Mouse (Mus musculus): ENCODE measurements around the gene Hcn2. TPM values are rescaled to one million over a fixed set of nuclear protein-coding genes. Genes with fewer than 3 reads are reported as not detected.

The Hcn2 gene
- total RNA-seq, 2 experiments from 2014 or later: 0.72 to 0.79 TPM

DNA sequence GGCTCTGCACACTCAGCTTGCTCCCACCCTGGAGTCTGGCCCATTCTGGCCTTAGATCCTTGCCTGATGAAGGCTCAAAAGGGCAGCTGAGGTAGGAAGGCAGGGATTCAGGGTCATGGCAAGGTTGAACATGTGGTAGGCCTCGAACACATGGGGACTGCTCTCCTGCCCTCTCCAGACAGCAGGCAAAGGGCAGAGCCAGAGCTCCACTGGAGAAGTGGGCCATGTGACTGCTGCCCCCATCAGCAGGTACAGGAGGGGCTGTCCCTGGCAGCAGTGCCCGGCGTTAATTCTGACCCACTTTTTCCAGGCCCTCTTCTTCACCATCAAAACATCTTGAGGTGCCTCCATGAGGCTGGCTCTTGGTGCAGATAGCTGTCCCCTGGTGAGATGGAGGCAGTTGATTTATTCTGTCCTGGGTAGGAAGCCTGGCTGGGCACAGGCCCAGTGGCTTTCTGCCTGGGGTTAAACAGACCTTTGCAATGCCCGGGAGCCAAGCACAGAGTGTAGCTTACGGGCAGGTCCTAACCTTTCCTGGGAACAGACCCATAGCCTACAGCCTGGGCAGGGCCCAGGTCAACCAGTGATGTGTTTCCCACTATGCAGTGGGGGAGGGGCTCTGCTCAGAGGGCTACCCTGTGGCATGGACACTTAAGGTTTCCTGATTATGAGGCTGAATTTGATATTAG lies 9.9 kb upstream of the Hcn2 start:
- intact Hi-C loops (cut with DNase I): no loop called here
- peak; percentile 63 to 71 for DNase-seq

DNA sequence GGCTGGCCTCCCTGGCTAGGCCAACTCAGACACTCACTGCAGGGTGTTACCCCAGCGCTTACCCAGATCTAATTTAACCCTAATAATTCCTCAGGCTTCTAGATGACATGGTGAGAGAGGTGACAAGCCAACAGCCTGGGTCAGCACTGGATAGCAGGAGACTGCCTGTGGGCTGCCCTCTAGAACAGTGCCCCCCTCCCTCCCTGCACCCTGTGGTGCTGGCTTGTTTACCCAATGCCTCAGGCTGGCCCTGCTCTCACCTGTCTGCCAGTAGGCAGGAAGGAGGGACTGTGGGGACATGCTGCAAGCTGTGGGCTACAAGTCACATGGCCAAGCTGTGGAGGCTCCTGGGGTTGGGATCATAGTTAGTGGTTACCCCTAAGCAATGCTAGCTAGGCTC lies 9.3 kb upstream of the Hcn2 start:
- no peak for DNase-seq
- intact Hi-C loops (cut with DNase I): no loop called here

DNA sequence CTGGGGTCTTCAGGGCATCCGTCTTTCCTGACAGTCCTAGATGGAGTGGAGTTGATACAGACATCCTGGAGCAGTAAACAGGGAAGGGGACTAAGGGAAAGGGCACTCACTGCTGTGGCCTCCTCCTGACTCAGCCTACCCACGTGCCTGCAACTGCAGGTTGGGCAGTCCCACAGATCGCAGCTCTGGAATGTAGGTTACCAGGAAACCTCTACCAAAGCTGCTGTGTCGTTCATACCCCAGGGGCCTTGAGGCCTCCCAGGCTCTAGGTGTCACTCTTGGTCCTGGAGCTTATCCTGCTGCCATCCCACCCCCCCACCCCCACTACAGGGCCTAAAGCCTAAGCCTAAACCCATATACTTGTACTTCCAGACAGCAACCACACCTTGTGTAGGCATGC lies 8.7 kb upstream of the Hcn2 start:
- no peak for DNase-seq
- intact Hi-C loops (cut with DNase I): no loop called here

DNA sequence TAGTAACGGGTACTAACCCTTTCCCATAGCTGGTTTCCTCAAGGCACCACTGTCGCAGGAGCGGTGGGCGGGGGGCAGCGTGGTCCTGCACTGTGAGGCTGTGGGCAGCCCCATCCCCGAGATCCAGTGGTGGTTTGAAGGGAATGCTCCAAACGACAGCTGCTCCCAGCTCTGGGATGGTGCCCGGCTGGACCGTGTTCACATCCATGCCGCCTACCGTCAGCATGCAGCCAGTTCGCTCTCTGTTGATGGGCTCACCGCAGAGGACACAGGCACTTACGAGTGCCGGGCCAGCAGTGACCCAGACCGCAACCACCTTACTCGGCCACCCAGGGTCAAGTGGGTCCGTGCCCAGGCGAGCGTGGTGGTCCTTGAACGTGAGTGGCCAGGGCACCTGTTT lies 7.8 kb upstream of the Hcn2 start:
- intact Hi-C loops (cut with DNase I): no loop called here
- peak in 1 of 2 experiments; percentile 23 for DNase-seq

DNA sequence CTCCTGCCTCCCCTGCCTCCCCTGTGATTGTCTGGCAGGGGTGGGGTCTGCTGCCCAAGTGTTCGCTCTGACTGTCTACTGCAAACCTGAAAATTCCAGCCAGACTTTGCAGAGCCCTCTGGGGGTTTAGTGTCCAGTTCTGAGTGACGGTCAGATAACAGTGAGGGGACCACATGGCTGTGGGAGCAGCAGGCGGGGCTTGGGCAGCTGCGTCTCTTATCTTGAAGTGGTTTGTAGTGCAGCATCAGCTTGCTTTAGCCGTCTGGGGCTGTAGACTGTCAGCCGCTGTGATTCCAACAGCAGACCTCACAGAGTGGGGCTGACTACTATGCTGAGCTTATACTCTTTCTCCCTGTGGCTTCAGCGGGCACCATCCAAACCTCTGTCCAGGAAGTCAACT lies 7.1 kb upstream of the Hcn2 start:
- intact Hi-C loops (cut with DNase I): no loop called here
- no peak for DNase-seq

DNA sequence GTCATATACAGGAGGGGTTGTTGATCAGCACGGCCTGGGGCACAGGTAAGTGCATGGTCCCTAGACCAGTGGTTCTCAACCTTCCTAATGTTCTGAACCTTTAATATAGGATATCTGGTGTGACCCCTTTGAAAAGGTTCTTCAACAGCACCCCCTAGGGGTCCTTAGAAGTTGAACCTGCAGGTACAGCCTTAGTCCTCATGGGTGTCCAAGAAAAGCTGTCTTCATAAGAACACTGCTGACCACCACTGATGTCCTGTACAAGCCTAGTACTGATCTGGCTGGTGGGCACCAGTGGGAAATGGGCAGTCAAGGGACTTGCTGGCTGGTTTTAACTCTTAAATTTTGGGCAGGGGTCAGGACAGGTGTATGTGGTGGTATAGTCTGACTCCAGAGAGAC lies 4.4 kb upstream of the Hcn2 start:
- intact Hi-C loops (cut with DNase I): no loop called here

DNA sequence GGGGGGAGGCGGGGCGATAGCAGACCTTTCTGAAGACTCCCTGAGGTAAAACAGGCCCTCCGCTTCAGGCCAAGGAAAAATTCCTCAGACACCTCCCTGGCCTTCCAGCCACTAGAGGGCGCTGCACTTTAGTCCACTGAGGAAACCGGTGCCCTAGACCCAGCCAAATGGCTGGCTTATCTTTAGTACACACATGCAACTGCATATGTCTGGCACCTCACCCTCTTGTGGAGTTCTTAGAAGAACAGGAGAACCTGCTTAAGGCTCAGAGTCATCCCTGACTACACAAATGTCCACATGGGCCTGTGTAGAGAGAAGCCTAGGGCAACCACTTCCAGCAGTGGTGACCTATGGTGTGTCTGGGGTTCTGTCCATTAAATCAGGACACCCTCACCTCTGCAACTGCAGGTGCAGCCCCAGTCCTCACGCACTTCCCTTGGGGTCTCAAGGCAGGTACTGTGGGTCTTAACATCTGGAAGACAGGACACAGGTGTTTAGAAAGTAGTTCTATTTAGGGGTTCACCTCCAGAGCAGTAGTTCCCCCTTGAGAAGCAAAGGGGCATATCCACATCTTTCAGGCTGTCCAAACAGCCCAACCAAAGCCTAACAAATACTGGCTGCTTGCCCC lies 3.8 kb upstream of the Hcn2 start:
- peak; percentile 63 to 74 for DNase-seq
- intact Hi-C loops (cut with DNase I): no loop called here

More for the DNA sequence above, 4.4 kb upstream of the Hcn2 start:
- no peak for DNase-seq

DNA sequence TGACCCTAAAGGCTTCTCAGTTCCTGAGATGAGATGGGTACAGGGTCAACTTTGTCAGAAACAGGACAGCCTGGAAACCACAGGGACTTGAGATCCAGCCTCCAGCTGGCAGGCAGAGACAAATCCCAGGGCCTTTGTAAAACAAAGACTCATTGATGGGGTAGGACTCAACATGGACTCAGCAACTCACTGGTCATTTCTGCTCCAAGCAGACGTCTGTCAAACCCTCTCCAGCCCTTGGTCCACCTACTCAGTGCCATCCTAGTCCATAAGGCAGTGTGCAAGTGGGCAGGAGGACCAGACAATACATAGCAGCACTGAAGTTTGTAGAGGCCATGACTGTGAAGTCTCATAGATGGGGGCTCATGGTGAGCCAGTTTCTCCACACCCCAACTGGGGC lies 3.3 kb upstream of the Hcn2 start:
- intact Hi-C loops (cut with DNase I): no loop called here

DNA sequence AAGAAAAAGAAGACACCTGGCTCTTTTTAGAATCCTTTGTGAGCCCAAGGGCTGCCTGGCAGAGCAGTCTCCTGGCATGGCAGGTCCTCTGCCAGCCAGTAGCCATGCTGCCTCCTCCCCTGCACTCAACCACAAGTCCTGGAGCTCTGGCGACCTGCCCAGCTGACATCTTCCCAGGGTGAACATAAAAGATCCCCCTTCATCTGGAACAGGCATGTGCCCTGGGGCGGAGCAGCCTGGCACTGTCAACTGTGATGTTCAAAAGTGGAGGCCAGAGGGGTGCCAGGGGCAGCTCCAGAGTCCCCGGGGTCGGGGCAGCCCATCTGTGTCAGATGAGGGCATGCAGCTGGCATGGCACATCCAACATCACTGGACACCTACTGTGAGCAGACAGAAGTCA lies 1.4 kb upstream of the Hcn2 start:
- DNase-seq: no peak
- intact Hi-C loops (cut with DNase I): no loop called here

More for the DNA sequence above, 3.3 kb upstream of the Hcn2 start:
- no peak for DNase-seq

DNA sequence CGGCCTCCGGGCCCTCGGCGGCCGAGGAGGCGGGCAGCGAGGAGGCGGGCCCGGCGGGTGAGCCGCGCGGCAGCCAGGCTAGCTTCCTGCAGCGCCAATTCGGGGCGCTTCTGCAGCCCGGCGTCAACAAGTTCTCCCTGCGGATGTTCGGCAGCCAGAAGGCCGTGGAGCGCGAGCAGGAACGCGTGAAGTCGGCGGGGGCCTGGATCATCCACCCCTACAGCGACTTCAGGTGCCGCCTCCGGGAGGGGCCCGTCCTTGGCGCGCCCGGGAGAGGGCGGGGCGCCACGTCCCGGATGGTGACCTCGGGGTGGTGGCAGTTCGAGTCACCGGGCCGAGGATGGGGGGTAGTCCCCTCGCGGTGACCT lies 538 bp downstream of the Hcn2 start:
- intact Hi-C loops (cut with DNase I): no loop called here
- DNase-seq: no peak

DNA sequence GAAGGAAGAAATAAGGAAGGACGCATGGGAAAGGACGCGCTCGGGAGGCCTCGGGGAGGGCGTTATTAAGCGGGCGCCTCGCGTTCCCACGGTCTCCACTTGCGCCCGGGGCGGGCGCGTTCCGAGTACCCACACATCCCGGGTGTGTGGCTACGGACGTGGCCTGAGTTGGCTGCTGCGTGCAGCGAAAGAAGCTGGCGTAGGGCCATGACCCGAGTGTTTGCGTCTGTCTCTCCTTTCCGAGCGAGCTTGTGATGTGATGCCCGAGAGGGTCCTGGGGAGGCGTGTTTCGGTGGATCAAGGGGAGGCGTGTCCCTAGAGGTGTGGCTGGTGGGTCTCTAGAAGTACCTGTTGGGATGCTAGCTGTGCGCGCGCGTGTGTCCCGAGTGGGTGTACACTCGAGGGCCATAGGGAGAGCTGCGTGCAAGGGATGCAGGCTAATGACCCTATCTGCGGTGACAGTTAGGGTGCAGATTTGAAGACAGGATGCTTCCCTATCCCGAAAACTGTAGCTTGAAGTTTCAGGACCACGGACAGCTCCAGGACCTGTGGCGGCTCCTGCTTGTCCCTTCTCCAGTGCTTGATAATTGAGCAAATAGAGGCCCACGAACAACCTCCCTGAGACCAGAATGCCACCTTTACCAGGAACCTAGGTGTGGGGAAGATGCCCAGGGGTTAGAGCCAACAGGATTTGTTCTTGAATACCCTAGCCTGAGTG lies 1.4 kb downstream of the Hcn2 start:
- peak; percentile 52 to 63 for DNase-seq
- intact Hi-C loops (cut with DNase I): no loop called here

DNA sequence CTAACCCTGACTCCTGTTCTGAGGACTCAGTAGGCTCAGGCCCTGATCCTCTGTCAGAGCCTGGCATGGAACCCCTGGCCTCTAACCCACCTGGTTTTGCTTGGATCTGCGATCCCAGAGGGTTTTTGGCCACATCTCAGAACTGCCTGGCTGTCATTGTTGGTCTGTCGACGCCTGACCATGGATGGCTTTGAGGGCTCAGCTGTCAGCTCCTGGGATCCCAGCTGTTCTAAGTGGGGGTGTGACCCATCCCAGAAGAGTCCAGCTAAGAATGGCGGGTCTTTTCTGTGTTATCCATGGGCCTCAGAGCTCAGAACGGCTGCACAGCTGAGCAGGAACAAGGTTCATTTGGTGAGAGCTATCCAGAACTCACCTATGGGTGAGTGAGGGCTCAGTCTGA lies 4.7 kb downstream of the Hcn2 start:
- DNase-seq: no peak

DNA sequence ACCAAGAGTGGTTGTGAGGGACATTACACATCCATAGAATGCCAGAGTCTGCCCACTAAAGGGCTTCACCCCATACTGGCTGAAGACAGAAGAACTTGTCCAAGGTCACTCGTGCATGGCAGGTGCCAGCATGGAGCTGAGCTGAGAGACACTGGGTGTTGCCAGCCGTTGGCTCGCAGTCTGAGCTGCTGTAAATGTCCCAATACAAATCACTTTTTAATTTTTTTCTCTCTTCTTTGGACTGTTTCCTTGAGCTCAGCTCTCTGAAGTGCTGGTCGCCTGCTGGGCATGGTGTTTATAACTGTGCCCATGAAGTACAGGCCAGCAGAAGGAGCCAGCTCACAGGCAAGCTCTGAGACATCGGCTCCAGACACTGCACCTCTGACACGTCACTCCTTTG lies 6.6 kb downstream of the Hcn2 start:
- intact Hi-C loops (cut with DNase I): no loop called here
- DNase-seq: no peak

More for the DNA sequence above, 4.7 kb downstream of the Hcn2 start:
- intact Hi-C loops (cut with DNase I): no loop called here

DNA sequence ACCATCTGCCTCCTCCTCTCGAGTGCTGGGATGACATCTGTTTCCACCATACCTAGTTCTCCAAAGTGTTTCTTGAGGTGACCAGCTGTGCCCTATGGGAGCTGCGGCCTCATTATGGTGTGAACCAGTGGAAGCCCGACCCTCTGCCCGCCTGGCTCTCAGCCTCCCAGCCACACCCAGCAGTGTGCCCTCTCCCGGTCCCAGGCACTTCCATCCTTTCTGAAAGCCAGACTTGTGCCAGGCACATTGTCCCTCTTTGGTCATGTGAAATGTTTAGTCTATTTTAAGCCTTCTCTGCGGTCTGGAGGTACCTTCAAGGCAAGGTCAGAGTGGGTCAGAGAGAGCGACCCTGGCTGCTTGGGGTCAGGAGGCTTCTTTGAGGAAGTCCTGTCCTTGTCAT lies 7.3 kb downstream of the Hcn2 start:
- intact Hi-C loops (cut with DNase I): no loop called here
- DNase-seq: no peak

DNA sequence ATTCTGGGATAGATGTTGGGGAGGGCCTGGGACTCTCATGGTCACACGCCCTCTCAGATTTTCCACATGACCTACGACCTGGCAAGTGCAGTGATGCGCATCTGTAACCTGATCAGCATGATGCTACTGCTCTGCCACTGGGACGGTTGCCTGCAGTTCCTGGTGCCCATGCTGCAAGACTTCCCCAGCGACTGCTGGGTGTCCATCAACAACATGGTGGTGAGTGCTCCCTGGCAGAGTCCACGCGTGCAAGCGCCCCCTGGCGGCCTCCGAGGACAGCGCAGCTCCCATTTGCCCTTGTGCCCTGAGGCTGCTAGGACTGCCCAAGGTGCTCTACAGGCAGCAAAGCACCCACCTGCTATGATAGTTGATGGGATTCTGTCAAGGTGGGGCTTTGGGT lies 9.7 kb downstream of the Hcn2 start:
- intact Hi-C loops (cut with DNase I): no loop called here
- peak; percentile 40 to 48 for DNase-seq

DNA sequence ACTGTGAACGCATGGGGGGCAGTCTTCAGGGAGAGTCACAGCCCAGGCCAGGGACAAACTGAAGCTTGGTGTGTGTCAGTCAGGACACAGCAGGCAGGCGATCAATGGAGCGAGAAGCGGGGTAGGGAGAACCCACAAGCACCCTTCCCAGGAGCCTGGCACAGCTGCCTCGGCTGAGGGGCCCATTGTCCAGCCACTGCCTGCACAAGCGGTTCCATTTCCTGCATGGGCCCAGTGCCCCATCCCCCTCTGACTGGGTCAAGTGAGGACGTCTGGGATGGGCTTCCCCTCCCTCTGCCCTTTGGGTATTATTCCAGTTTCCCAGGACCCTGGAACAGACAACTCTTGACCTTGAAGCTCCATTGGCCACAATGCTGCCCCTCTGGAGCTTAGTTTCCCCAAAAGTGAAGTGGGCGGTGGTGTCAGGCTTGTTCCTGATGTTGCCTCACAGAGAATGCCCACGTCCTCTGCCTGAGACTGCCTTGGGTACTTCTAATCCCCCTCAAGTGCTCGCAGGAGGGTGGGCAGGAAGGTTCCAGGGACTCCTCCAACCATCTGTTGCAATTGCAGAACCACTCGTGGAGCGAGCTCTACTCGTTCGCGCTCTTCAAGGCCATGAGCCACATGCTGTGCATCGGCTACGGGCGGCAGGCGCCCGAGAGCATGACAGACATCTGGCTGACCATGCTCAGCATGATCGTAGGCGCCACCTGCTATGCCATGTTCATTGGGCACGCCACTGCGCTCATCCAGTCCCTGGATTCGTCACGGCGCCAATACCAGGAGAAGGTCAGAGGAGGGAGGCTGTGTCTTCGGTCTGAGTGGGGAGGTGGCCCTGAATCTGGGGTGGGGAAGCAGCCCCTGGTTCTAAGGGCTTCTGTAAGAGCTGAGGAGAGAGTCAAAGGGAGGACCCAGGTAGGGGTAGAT lies 12.2 kb downstream of the Hcn2 start:
- intact Hi-C loops (cut with DNase I): no loop called here
- DNase-seq: no peak

DNA sequence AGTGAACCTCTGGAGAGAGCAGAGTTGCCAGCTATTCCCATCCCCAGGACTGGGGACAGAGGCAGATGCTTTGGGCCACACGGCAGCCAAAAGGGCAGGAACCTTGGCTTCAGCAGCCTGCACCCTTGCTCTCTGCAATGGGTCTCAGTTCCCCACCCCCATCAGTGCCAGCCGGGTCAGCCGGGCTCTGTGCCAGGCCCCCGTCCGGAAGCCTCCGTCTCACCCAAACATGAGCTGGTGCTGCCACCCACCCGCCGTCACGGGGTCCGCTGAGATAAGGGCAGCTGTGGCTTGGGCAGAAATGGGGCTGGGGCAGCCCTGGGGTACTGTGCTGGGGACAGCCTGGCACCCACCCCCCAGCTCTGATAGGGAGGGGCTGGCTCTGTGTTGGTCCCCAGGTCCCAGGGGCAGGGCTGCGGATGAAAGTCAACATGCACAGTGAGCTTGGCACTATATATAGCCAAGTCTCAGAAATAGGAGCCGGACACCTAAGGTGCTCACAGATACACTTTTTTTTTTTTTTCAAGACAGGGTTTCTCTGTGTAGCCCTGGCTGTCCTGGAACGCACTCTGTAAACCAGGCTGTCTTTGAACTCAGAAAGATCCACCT lies 13.0 kb downstream of the Hcn2 start:
- peak in 1 of 2 experiments; percentile 49 for DNase-seq
- intact Hi-C loops (cut with DNase I): no loop called here

DNA sequence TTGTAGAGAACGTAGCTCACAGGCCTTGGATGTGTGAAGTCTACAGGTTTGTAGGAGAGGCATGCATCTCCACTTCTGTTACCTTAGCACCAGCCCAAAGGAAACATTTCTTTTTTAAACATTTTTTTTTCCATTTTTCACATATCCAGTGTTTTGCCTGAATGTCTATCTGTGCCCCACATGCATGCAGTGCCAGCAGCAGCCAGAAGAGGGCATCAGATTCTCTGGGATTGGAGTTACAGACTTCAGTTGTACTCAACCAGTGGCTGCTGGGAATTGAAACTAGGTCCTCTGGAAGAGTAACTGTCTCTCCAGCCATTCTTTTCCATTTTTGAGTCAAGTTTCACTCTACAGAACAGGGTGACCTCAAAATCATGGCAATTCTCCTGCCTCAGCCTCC lies 16.1 kb downstream of the Hcn2 start:
- no peak for DNase-seq
- intact Hi-C loops (cut with DNase I): no loop called here

DNA sequence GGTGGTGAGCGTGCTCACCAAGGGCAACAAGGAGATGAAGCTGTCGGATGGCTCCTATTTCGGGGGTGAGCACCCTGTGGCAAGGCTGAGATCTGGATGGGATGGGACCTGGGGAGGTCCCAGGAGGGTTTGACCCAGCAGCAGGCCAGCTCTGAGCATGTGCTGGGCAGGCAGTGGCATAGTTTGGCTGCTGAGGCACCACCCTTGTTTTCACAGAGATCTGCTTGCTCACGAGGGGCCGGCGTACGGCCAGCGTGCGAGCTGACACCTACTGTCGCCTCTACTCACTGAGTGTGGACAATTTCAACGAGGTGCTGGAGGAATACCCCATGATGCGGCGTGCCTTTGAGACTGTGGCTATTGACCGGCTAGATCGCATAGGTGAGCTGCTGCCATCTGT lies 17.4 kb downstream of the Hcn2 start:
- intact Hi-C loops (cut with DNase I): no loop called here
- DNase-seq: no peak

DNA sequence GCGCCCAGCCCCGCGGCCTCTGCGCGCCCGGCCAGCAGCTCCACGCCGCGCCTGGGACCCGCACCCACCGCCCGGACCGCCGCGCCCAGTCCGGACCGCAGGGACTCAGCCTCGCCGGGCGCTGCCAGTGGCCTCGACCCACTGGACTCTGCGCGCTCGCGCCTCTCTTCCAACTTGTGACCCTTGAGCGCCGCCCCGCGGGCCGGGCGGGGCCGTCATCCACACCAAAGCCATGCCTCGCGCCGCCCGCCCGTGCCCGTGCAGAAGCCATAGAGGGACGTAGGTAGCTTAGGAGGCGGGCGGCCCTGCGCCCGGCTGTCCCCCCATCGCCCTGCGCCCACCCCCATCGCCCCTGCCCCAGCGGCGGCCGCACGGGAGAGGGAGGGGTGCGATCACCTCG lies 18.9 kb downstream of the Hcn2 start:
- intact Hi-C loops (cut with DNase I): no loop called here
- DNase-seq: no peak

DNA sequence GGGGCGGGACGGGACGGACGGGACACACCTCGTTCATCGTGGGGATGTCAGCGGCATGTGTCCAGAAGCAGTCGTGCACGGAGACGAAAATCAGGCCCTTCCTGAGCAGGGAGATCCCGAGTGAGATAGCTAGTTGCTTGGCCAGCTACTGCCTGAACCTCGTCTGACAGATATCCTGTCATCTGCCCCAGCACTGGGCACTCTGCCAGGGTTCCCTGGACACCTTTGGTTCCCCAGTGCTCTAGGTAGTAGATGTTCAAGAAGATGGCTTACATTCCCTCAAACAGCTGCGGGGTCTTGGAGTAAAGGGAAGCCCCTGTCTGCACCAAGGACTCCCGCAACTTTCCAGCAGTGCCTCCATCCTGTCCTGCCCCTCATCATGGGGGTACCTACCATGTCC lies 20.3 kb downstream of the Hcn2 start:
- DNase-seq: no peak
- intact Hi-C loops (cut with DNase I): no loop called here

All from gastrocnemius, postnatal 36 days (tissue).